Mouse (Mus musculus) intestine, embryonic 14.5 days (tissue): ENCODE results near the gene Esd. TPM values are rescaled to one million over a fixed set of nuclear protein-coding genes. Genes with fewer than 3 reads are reported as not detected.

Source experiments
- ATAC-seq: fragments of 200-750 bp; cut with Nextera tagmentation; replicated peaks from 2 replicates; pipeline ENCODE4 v1.8.0; 2017; ENCODE audit warnings: low read depth, moderate number of reproducible peaks, moderate TSS enrichment, moderate library complexity; ENCODE audit not compliant: low FRiP score, low TSS enrichment
- DNase-seq: peaks from one replicate; pipeline ENCODE4 v3.0.0-alpha.2; 2018; ENCODE audit warnings: low spot score
- H3K27ac ChIP-seq: fragments of 300-500 bp; sonication (generic); 2 replicates; pipeline ENCODE4 v1.5.1; 2014; ENCODE audit warnings: low read depth, mild to moderate bottlenecking, control low read depth
- H3K27me3 ChIP-seq: fragments of 300-500 bp; sonication (generic); replicated peaks from 2 replicates; pipeline ENCODE4 v1.6.1; 2014; ENCODE audit warnings: low read length, control low read depth; ENCODE audit not compliant: control insufficient read depth, insufficient read depth
- H3K36me3 ChIP-seq: fragments of 300-500 bp; sonication (generic); 2 replicates; pipeline ENCODE4 v1.6.1; 2014; ENCODE audit warnings: low read length, control low read depth; ENCODE audit not compliant: control insufficient read depth, insufficient read depth
- H3K4me1 ChIP-seq: fragments of 300-500 bp; sonication (generic); replicated peaks from 2 replicates; pipeline ENCODE4 v1.6.1; 2014; ENCODE audit warnings: low read length, control low read depth, mixed read lengths; ENCODE audit not compliant: control insufficient read depth, insufficient read depth
- H3K4me2 ChIP-seq: fragments of 300-500 bp; sonication (generic); 2 replicates; pipeline ENCODE4 v1.6.1; 2014; ENCODE audit warnings: low read length
- H3K4me3 ChIP-seq: fragments of 300-500 bp; sonication (generic); 2 replicates; pipeline ENCODE4 v1.5.1; 2014; ENCODE audit warnings: low read depth, low read length, control low read depth, mixed read lengths
- H3K9ac ChIP-seq: fragments of 300-500 bp; sonication (generic); 2 replicates; pipeline ENCODE4 v1.6.1; 2014; ENCODE audit warnings: mild to moderate bottlenecking, low read length
- H3K9me3 ChIP-seq: fragments of 300-500 bp; sonication (generic); 2 replicates; pipeline ENCODE4 v1.6.1; 2016; ENCODE audit warnings: low read length, control low read depth; ENCODE audit not compliant: control insufficient read depth
- WGBS: fragments of 180-500 bp; shearing (Covaris S2); extraction: QIAGEN DNeasy Blood & Tissue Kit; methylation state at CpG from one replicate; pipeline ENCODE4 v1.1.7; 2014; 5-methylcytosine and 5-hydroxymethylcytosine counted together
- polyA plus RNA-seq: library from polyadenylated mRNA; unstranded; fragments of >200 nt; fragmentation: Nextera tagmentation; extraction: Ambion mirVana; gene quantifications from 2 replicates; pipeline ENCODE4 v1.2.1, GENCODE M21; 2014

Gene Esd
- polyA plus RNA-seq, result 380 and 386 TPM in 2 replicates

- Histone ChIP-seq H3K4me3 (peak within 1 kb of the TSS; percentile 77), H3K27me3 (no peaks in the 10 kb centered on the region), H3K27ac (peak within 1 kb of the TSS; percentile 73), H3K9me3 (no peaks in the 10 kb centered on the region), H3K4me2 (peak within 1 kb of the TSS; percentile 65), H3K9ac (peak within 1 kb of the TSS; percentile 76), H3K36me3 (peaks cover 13% of the 10 kb centered on the region), H3K4me1 (peaks cover 5% of the 10 kb centered on the region)
- ATAC-seq (peak; percentile 97), DNase-seq (peak; percentile 94)
- under 1% methylated on average over 53 of the region's 53 CpGs for WGBS
Observed at GRCm38 (mm10) chr14:74732079-74732783, at the start of gene Esd. Gene Esd, plus strand, starts transcription at chr14:74732297.

DNA sequence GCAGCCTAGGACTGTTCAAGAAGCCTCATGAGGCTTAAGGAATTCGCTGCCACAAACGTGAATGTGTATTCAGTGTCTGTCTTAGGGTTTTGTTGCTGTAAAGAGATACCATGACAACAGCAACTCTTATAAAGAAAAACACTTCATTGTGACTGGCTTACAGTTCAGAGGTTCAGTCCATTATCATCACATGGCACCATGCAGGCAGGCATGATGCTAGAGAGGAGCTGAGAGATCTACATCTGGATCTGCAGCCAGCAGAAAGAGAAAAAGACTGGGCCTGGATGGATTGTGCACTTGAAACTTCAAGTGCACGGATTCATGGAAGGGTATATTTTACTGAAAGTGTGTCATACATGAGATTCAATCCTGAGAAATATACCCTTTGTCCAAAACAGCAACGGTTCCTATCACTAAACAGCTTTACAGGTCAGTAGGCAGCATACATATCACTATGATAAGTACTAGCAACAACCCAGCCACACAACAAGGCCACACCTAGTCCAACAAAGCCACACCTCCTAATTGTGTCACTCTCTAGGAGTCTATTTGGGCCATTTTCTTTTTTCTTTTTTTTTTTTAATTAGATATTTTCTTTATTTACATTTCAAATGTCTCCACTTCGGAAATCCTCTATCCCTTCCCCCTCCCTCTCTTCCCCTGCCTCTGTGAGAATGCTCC is 47.7 kb upstream of the Esd start:
- no peaks in the 10 kb centered on the region for H3K4me1 ChIP-seq
- no peak for DNase-seq
- H3K27me3 ChIP-seq, result no peaks in the 10 kb centered on the region
- H3K27ac ChIP-seq, result no peak overlapping the region
- 73% methylated on average over 5 of the region's 5 CpGs for WGBS
- ATAC-seq, result no peak
- H3K36me3 ChIP-seq, result no peaks in the 10 kb centered on the region
- H3K9ac ChIP-seq, result no peak overlapping the region
- no peak overlapping the region for H3K4me2 ChIP-seq
- H3K9me3 ChIP-seq, result no peaks in the 10 kb centered on the region
- H3K4me3 ChIP-seq, result no peak overlapping the region

DNA sequence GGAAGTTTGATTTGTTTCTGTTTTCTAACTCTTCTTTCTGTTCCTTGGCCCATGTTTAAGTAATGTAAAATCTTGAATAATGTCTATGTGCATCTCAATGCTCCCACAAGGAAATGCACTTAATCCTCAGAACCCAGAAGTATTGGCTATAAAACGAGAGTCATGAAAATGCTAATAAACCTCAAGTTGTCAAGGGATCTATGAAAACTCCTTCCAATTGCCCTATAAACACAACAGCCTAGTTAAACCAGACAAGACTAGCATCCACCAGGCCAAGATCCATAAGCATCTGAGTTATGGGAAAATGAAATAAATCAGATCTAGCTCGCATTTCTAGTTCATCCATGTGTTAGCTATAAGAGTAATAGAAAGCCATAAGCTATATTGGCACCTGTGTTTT is 40.1 kb upstream of the Esd start:
- no peak for DNase-seq
- Histone ChIP-seq H3K36me3 (no peaks in the 10 kb centered on the region), H3K9me3 (no peaks in the 10 kb centered on the region), H3K4me1 (no peaks in the 10 kb centered on the region), H3K9ac (no peak overlapping the region), H3K27me3 (no peaks in the 10 kb centered on the region), H3K27ac (no peak overlapping the region), H3K4me2 (no peak overlapping the region), H3K4me3 (no peak overlapping the region)
- no peak for ATAC-seq
- 93% methylated on average over 2 of the region's 2 CpGs for WGBS

- ATAC-seq (no peak), DNase-seq (no peak)
- H3K27me3 ChIP-seq, result no peaks in the 10 kb centered on the region
- no peaks in the 10 kb centered on the region for H3K9me3 ChIP-seq
- WGBS, result 33% methylated on average over 4 of the region's 4 CpGs
- no peak overlapping the region for H3K4me2 ChIP-seq
- no peaks in the 10 kb centered on the region for H3K4me1 ChIP-seq
- no peaks in the 10 kb centered on the region for H3K36me3 ChIP-seq
- H3K9ac ChIP-seq, result no peak overlapping the region
- H3K27ac ChIP-seq, result no peak overlapping the region
- H3K4me3 ChIP-seq, result no peak overlapping the region
Observed at GRCm38 (mm10) chr14:74696766-74697165, 35.3 kb upstream of the Esd start.

DNA sequence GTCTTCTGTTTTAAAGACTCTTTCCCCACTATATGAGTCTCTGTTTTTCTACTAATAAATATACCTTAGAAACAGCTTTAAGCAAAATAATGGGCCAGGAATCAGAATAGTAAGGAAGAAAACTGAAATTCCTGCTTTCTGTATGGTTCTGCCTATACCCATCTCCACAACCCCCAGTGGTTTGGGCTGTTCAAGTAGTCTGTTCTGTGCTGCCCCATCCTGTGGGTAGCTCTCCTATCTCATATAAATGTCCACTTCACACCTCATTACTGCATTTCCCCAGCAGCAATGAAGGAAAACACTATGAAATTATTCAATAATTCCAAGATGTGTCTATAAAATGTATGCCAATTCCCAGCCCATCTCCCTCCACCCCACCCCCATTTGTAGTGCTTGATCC is 34.7 kb upstream of the Esd start:
- no peak overlapping the region for H3K27ac ChIP-seq
- H3K36me3 ChIP-seq, result no peaks in the 10 kb centered on the region
- ATAC-seq (no peak), DNase-seq (peak; percentile 18)
- H3K4me2 ChIP-seq, result no peak overlapping the region
- no peaks in the 10 kb centered on the region for H3K27me3 ChIP-seq
- H3K4me3 ChIP-seq, result no peak overlapping the region
- no peaks in the 10 kb centered on the region for H3K9me3 ChIP-seq
- no peak overlapping the region for H3K9ac ChIP-seq
- no peaks in the 10 kb centered on the region for H3K4me1 ChIP-seq

GRCm38 (mm10) chr14:74699241-74699640 is 32.9 kb upstream of the Esd start:
- H3K27me3 ChIP-seq, result no peaks in the 10 kb centered on the region
- 85% methylated on average over 3 of the region's 3 CpGs for WGBS
- no peak overlapping the region for H3K4me2 ChIP-seq
- no peaks in the 10 kb centered on the region for H3K9me3 ChIP-seq
- no peak overlapping the region for H3K27ac ChIP-seq
- DNase-seq (no peak), ATAC-seq (no peak)
- no peaks in the 10 kb centered on the region for H3K36me3 ChIP-seq
- H3K4me3 ChIP-seq, result no peak overlapping the region
- no peaks in the 10 kb centered on the region for H3K4me1 ChIP-seq
- H3K9ac ChIP-seq, result no peak overlapping the region

GRCm38 (mm10) chr14:74703930-74704329 is 28.2 kb upstream of the Esd start:
- no peak overlapping the region for H3K9ac ChIP-seq
- DNase-seq, result peak; percentile 35
- H3K4me2 ChIP-seq, result no peak overlapping the region
- ATAC-seq, result no peak
- H3K4me3 ChIP-seq, result no peak overlapping the region
- H3K27ac ChIP-seq, result no peak overlapping the region
- no peaks in the 10 kb centered on the region for H3K4me1 ChIP-seq
- H3K36me3 ChIP-seq, result no peaks in the 10 kb centered on the region
- H3K27me3 ChIP-seq, result no peaks in the 10 kb centered on the region
- no peaks in the 10 kb centered on the region for H3K9me3 ChIP-seq
- WGBS, result 64% methylated on average over 6 of the region's 6 CpGs

DNA sequence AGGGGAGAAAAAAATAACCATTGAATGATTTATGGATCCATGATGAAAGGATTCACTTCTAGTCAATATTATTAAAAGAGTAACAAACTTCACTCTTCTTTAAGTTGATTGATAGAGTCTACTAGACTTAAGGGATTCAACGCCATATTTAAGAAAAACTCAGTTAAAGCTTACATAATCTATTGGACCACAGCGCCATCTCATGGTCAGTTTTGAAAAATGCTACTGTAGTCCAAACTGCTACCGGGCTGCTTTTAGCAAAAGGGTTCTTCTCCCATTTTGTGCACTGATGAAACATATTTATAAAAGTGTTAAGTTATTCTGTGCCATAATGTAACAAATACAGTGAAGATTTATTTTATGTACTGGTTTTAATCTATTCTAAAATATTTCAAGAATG is 23.0 kb upstream of the Esd start:
- DNase-seq (peak; percentile 51), ATAC-seq (no peak)
- Histone ChIP-seq H3K27ac (no peak overlapping the region), H3K9me3 (no peaks in the 10 kb centered on the region), H3K27me3 (no peaks in the 10 kb centered on the region), H3K4me3 (no peak overlapping the region), H3K36me3 (no peaks in the 10 kb centered on the region), H3K4me1 (no peaks in the 10 kb centered on the region), H3K9ac (no peak overlapping the region), H3K4me2 (no peak overlapping the region)
- 30% methylated on average over 3 of the region's 3 CpGs for WGBS

DNA sequence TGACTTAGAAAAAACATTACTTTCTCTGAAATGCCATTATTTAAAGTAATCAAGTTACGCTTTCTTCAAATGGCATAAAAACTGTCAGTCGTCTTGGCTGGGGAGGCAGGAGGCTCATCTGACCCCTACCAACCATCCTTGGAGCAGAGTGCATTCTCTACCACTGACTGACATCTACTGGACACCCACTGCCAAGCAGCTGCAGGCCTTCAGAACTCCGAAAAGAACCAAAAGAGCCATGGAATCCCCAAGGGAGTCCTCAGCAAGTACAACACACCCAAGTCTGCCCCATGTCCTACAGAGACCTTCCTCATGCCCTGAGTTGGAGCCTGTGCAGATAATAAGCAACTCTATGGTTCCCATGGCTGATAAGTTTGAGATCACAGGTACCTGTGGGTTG is 8.6 kb upstream of the Esd start:
- Histone ChIP-seq H3K4me3 (no peak overlapping the region), H3K4me2 (no peak overlapping the region), H3K4me1 (no peaks in the 10 kb centered on the region), H3K9ac (no peak overlapping the region), H3K27me3 (no peaks in the 10 kb centered on the region), H3K9me3 (no peaks in the 10 kb centered on the region), H3K27ac (no peak overlapping the region), H3K36me3 (no peaks in the 10 kb centered on the region)
- 71% methylated on average over 3 of the region's 3 CpGs for WGBS
- no peak for ATAC-seq
- no peak for DNase-seq
